Mouse (Mus musculus): ENCODE measurements at regions not wholly inside any gene's neighbourhood (a gene's known extent, or its start where the extent isn't known, plus 50 kb on each side); places are given as distances from the start of the nearest gene placed in this dataset.

DNA sequence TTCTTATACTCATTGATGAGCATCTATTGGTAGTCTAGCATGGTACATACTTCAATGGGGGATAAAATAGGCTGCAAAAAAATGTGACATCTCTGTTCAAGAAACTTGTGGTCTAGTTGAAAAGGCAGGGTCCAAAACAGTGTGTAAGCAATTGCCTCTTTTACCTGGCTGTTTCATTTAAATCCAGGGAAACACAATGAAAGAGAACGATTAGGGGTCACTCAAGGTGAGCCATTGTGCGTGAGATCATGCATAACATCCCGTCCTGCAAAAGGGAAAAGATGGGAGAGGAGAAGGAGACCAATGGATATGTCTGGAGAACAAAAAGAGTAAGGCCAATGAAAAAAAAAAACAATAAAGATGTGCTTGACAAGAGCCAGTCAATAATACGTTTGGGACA, 93.6 kb upstream of the Olfm4 start:
- WGBS, result 82% methylated on average over 4 of the region's 4 CpGs

DNA sequence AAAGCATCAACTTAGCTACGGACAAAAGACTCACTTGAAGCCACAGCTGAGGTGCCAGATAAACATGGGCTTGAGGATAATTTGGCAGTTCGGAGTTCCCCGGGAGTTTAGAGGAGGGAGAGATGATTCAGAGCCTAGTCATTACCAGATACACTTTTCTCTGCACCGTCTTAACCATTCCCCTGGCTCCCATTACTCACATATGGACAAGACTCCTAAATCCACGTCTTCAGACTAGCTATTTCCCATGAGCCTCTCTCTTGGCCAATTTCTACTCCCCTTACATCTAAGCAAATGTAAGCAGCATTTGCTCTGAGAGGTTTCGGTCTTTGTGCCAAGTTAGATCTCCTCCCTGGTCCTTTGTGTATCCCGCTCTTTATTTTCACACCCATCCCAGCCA, 100.4 kb upstream of the Olfm4 start:
- WGBS, result 76% methylated on average over 7 of the region's 7 CpGs

More for the DNA sequence above, 93.6 kb upstream of the Olfm4 start:
- no peak for ATAC-seq
- H3K4me3 ChIP-seq, result no peak overlapping the region
- no peak overlapping the region for H3K9ac ChIP-seq
- H3K27me3 ChIP-seq, result peaks cover 4% of the 10 kb centered on the region; the same call in 1 of the 2 replicates
- H3K4me2 ChIP-seq, result no peak overlapping the region
- no peak overlapping the region for H3K27ac ChIP-seq
- H3K9me3 ChIP-seq (replicated peaks), result no peaks in the 10 kb centered on the region
- no peaks in the 10 kb centered on the region for H3K36me3 ChIP-seq (ENCODE audit: poor library complexity, severe bottlenecking)
- H3K4me1 ChIP-seq, result peaks cover 8% of the 10 kb centered on the region; the same call in 1 of the 2 replicates

DNA sequence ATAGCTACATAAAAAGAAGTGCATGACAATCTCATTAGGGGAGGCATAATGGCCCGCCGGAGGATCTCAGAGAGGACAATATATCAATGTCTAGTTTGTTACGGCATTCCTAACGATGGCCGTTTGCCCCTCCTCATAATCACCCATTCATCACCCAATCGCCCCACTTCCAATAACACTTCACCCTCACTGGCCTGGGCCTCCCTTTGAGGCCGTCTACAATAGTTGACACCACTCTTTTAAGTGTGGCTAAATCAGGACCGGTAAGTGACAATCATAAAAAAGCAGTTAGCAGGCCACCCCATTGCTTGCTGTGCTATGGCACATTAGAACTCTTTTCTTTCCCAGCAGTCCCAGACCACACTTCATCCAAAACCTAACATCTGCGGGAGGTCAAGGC, 102.2 kb upstream of the Olfm4 start:
- Histone ChIP-seq H3K27ac (no peak overlapping the region), H3K9me3 (replicated peaks) (no peaks in the 10 kb centered on the region), H3K9ac (no peak overlapping the region), H3K27me3 (peaks cover 24% of the 10 kb centered on the region; the same call in 1 of the 2 replicates), H3K4me2 (no peak overlapping the region), H3K4me3 (no peak overlapping the region), H3K36me3 (ENCODE audit: poor library complexity, severe bottlenecking) (no peaks in the 10 kb centered on the region), H3K4me1 (peaks cover 44% of the 10 kb centered on the region)
- ATAC-seq, result no peak
- WGBS, result 31% methylated on average over 9 of the region's 9 CpGs

More for the DNA sequence above, 100.4 kb upstream of the Olfm4 start:
- H3K27ac ChIP-seq, result no peak overlapping the region
- peaks cover 36% of the 10 kb centered on the region for H3K4me1 ChIP-seq
- no peaks in the 10 kb centered on the region for H3K36me3 ChIP-seq (ENCODE audit: poor library complexity, severe bottlenecking)
- no peak overlapping the region for H3K4me3 ChIP-seq
- H3K4me2 ChIP-seq, result no peak overlapping the region
- no peaks in the 10 kb centered on the region for H3K9me3 ChIP-seq (replicated peaks)
- H3K27me3 ChIP-seq, result peaks cover 13% of the 10 kb centered on the region; the same call in 1 of the 2 replicates
- ATAC-seq, result no peak
- H3K9ac ChIP-seq, result no peak overlapping the region

DNA sequence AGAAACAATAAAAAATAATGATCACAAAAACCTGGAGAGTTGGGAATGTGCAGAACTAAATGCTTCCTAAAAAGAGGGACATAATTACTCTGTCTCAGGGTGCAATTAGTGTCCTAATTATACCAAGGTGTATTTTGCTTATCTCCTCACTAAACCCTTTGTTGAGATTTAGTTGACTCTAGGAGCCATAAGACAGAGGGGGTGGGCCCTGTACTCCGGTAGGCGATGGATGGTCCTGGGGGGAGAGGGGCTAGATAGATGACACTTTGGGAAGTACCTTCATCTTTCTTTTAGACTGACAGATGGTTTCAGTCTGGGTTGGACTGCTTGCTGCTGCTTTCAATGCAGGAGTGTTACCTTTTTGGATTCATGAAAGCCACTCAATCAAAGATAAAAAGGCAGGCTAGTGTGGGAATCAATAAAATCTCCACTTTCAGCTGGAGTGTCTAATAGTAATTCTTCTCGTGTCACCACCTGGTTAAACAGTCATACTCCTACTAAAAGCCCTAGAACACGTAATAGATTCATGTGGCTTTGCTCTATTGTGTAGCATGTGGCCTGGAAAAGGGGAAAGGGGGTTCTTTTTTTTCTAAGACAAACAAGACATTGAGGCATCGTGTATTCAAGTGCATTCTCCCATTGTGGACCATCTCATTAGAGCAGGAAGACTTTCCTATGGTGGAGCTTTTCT, 103.7 kb upstream of the Olfm4 start:
- WGBS, result 9% methylated on average over 5 of the region's 5 CpGs
- Histone ChIP-seq H3K9me3 (replicated peaks) (no peaks in the 10 kb centered on the region), H3K9ac (no peak overlapping the region), H3K4me2 (peak overlapping the region; percentile 33), H3K4me3 (no peak overlapping the region), H3K36me3 (ENCODE audit: poor library complexity, severe bottlenecking) (no peaks in the 10 kb centered on the region), H3K27ac (peak overlapping the region; percentile 73), H3K4me1 (peaks cover 44% of the 10 kb centered on the region), H3K27me3 (peaks cover 24% of the 10 kb centered on the region; the same call in 1 of the 2 replicates)
- ATAC-seq, result peak; percentile 73

DNA sequence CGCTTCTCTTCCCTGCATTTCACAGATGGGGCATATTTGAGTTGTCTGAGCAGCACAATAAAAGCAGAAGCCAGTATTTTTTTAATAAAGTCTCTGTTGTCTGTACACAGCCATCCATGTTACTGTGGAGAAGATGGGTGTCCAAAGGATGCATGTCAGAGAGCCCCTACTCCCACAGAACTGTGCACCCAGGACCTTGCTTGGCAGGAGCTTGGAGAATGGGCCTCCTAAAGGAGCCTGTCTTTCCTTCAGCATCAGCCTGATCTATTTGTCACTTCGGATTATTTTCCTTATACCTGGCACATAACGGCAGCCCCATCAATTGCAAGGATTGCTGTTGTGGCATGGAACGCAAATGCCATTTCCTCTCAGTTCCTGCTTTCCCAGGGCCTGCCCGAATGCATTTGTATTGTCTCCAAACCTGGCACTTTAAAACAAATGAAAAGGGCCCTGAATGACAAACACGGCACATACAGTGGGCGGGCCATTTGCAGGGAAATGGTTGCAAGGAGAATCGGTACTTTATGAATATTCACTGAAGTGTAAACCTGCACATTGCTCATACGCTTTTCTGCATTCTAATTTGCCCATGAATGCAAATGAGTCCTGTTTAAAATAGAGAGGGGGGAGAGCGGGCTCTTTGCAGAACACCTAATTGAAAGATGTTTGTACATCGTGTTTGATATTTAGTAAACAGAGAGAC, 104.4 kb upstream of the Olfm4 start:
- H3K9me3 ChIP-seq (replicated peaks), result no peaks in the 10 kb centered on the region
- H3K4me3 ChIP-seq, result no peak overlapping the region
- H3K4me2 ChIP-seq, result peak overlapping the region; percentile 18; the same call in 1 of the 2 replicates
- no peak overlapping the region for H3K9ac ChIP-seq
- peak overlapping the region; percentile 77 for H3K27ac ChIP-seq
- H3K36me3 ChIP-seq (ENCODE audit: poor library complexity, severe bottlenecking), result no peaks in the 10 kb centered on the region
- ATAC-seq, result peak; percentile 85
- H3K27me3 ChIP-seq, result peaks cover 23% of the 10 kb centered on the region; the same call in 1 of the 2 replicates
- WGBS, result 16% methylated on average over 11 of the region's 11 CpGs
- H3K4me1 ChIP-seq, result peaks cover 44% of the 10 kb centered on the region

DNA sequence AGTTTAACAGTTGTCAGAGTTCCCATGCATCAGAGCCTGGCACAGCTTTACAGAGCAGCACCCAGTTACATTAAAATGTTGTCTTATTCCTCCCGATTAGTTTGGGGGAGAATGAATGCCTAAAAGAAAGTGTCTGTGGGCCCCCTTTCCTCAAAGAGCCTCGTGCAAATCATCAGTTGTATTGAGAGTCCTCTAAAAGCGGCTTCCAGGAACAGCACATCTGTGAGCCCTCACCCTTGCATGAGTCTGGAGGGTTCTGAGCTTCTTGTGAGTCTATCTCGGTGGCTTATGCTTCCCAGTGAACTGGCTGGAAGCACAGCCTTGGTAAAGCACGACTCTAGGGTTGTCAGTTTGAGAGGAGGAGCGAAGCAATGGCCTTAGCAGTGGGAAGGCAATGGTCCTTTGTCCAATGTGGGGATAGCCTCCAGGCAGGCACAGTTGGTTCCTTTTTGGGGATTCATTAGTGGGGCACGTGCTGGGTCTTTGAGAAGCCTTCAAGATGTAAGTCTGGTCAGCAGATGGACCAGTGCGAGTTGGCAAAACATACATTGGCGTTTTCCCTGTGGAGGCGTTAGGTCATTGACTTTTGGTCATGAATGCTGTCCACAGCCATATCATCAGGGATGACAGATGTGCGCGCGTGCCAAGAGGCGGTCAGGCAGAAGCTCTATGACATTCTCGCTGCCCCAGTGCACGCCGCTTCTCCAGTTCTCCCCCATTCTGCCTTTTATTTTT, 105.4 kb upstream of the Olfm4 start:
- no peak for ATAC-seq
- Histone ChIP-seq H3K27ac (peak overlapping the region; percentile 77; the same call in 1 of the 2 replicates), H3K9ac (no peak overlapping the region), H3K27me3 (peaks cover 23% of the 10 kb centered on the region; the same call in 1 of the 2 replicates), H3K36me3 (ENCODE audit: poor library complexity, severe bottlenecking) (no peaks in the 10 kb centered on the region), H3K4me2 (no peak overlapping the region), H3K9me3 (replicated peaks) (no peaks in the 10 kb centered on the region), H3K4me1 (peaks cover 47% of the 10 kb centered on the region), H3K4me3 (no peak overlapping the region)
- WGBS, result 71% methylated on average over 17 of the region's 17 CpGs

DNA sequence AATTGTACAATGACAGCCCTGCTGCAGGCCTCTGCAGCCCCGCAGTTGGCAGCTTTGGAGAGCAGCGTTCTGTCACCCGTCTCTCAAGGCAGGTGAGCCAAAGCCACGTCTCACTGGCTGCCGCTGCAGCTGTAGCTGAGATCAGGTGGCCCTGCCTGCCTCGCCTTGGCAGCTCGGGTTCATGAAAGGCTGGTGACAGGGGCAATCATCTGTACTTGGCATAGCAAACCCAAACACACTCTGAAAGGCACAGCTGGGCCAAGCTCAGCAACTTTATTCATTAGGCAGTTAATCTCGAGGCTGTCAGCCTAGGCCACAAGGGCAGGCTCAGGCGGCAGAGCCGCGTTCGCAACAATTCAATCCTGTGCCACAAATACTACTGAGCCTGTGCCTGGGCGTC, 102.0 kb upstream of the Pcdh8 start:
- Histone ChIP-seq H3K4me3 (no peak overlapping the region), H3K9me3 (replicated peaks) (no peaks in the 10 kb centered on the region), H3K27me3 (peaks cover 16% of the 10 kb centered on the region; the same call in 1 of the 2 replicates), H3K36me3 (ENCODE audit: poor library complexity, severe bottlenecking) (no peaks in the 10 kb centered on the region), H3K4me1 (peaks cover 20% of the 10 kb centered on the region), H3K4me2 (0 out of 2 replicates have a peak overlapping the region, but pooled peaks have one; percentile 20), H3K27ac (peak overlapping the region; percentile 46; the same call in 1 of the 2 replicates), H3K9ac (no peak overlapping the region)
- peak; percentile 86 for ATAC-seq
- 32% methylated on average over 13 of the region's 13 CpGs for WGBS

DNA sequence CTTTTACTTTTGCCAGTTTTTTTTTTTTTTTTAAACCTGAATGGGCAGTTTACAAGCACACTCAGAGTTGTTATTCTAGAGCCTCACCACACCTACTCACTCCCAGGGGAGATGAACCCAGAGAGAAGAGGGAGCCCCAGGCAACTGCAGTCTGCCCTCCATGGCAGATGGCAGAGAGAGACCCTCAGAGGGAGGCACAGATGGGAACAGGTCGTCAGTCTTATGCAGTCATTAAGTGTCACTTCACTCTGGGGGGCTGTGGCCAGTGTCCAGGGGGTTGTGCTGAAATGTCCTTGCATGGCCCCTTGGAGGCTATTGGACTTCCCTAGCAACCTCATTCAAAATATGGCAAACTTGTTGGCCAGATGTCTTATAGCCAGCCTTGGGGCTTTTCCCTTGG, 101.3 kb upstream of the Pcdh8 start:
- Histone ChIP-seq H3K4me3 (no peak overlapping the region), H3K4me2 (no peak overlapping the region), H3K36me3 (ENCODE audit: poor library complexity, severe bottlenecking) (no peaks in the 10 kb centered on the region), H3K9me3 (replicated peaks) (no peaks in the 10 kb centered on the region), H3K27ac (peak overlapping the region; percentile 46; the same call in 1 of the 2 replicates), H3K4me1 (peaks cover 16% of the 10 kb centered on the region), H3K9ac (no peak overlapping the region), H3K27me3 (peaks cover 11% of the 10 kb centered on the region; the same call in 1 of the 2 replicates)
- 17% methylated on average over 1 of the region's 1 CpGs for WGBS
- ATAC-seq, result peak; percentile 55

DNA sequence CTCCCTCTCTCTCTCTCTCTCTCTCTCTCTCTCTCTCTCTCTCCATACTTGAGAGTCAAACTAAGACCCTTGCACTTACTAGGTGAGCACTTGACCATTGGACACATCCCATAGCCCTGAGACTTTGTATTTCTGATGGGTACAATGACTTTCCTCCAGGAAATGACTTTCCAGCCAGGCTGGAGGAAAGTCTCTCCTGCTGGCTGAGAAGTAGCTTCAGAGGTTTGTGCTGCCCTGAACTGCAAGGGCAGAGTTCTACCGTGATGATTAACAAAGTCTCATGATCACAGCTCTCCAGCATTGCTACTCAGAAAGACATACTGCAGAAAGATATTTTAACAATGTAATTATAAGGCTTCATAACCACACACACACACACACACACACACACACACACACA, 98.2 kb upstream of the Pcdh8 start:
- no peaks in the 10 kb centered on the region for H3K9me3 ChIP-seq (replicated peaks)
- no peaks in the 10 kb centered on the region for H3K36me3 ChIP-seq (ENCODE audit: poor library complexity, severe bottlenecking)
- ATAC-seq, result no peak
- no peak overlapping the region for H3K4me2 ChIP-seq
- no peak overlapping the region for H3K9ac ChIP-seq
- no peaks in the 10 kb centered on the region for H3K27me3 ChIP-seq
- no peak overlapping the region for H3K27ac ChIP-seq
- H3K4me3 ChIP-seq, result no peak overlapping the region
- peaks cover 16% of the 10 kb centered on the region for H3K4me1 ChIP-seq
- WGBS, result 73% methylated on average over 1 of the region's 1 CpGs

DNA sequence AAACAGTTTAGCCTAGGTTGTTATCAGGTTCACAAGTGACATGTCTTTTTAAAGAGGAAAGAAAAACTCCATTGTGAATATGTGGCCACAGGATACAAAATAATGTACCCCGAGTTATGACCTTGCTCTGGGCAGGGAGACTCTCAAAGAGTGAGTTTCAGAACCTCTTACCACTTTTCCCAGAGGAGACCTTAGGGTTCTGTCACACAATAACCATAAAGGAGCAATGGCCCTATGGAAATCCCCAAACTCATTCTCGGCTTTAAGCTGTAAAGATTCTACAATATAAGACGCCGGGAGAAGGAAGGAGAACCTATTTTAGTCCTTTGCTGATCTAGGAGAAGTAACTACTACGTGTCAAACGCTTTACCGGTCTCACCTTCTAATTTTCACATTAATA, 85.1 kb upstream of the Pcdh8 start:
- H3K27ac ChIP-seq, result no peak overlapping the region
- no peaks in the 10 kb centered on the region for H3K36me3 ChIP-seq (ENCODE audit: poor library complexity, severe bottlenecking)
- no peak overlapping the region for H3K9ac ChIP-seq
- H3K27me3 ChIP-seq, result no peaks in the 10 kb centered on the region
- ATAC-seq, result no peak
- H3K9me3 ChIP-seq (replicated peaks), result no peaks in the 10 kb centered on the region
- H3K4me2 ChIP-seq, result no peak overlapping the region
- H3K4me1 ChIP-seq, result peaks cover 16% of the 10 kb centered on the region
- WGBS, result 90% methylated on average over 7 of the region's 7 CpGs
- no peak overlapping the region for H3K4me3 ChIP-seq

DNA sequence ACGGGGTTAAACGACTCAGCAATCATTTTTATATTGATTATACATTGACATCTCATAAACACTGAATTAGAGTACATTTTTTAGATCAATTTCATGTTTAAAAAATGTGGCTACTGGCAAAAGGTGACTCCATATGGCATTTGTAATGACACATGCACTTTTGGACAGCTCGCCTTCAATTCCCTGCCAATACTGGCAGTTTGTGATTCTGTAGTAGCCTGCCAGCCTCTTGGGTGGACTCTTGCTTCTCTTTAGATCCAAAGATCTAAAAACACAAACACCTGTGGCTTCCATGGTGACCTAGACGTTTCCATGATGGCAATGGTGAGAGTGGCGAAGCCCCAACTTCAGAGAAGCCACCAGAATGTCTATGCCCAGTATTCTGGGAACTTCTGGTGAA, 83.1 kb upstream of the Pcdh8 start:
- H3K27ac ChIP-seq, result no peak overlapping the region
- 94% methylated on average over 5 of the region's 5 CpGs for WGBS
- no peaks in the 10 kb centered on the region for H3K9me3 ChIP-seq (replicated peaks)

DNA sequence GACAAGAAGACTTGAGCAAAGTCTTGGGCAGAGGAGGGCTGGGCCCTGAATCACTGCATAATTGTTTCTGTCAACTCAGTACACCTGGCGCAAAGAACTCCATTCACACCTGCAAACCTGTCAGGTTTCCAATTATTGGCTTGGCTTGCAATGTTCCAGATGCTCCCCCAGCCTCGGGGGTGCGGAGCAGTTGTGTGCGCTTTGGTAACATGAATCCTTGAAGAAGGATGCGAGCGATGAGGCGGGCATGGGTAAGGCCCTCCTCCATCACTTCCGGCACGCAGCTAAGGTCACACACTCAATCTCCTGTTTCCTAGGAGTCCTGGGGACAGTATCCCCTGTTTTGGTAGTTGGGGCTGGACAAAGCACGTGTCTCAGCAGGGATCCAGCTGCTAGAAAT, 81.6 kb upstream of the Pcdh8 start:
- Histone ChIP-seq H3K9ac (no peak overlapping the region), H3K4me1 (peaks cover 36% of the 10 kb centered on the region), H3K4me2 (no peak overlapping the region), H3K9me3 (replicated peaks) (no peaks in the 10 kb centered on the region), H3K36me3 (ENCODE audit: poor library complexity, severe bottlenecking) (no peaks in the 10 kb centered on the region), H3K4me3 (no peak overlapping the region), H3K27ac (no peak overlapping the region), H3K27me3 (no peaks in the 10 kb centered on the region)
- ATAC-seq, result no peak
- WGBS, result 83% methylated on average over 10 of the region's 10 CpGs

More for the DNA sequence above, 83.1 kb upstream of the Pcdh8 start:
- Histone ChIP-seq H3K27me3 (no peaks in the 10 kb centered on the region), H3K4me1 (peaks cover 36% of the 10 kb centered on the region), H3K36me3 (ENCODE audit: poor library complexity, severe bottlenecking) (no peaks in the 10 kb centered on the region), H3K4me2 (no peak overlapping the region), H3K4me3 (no peak overlapping the region), H3K9ac (no peak overlapping the region)
- ATAC-seq, result no peak

Measured in forebrain, embryonic 13.5 days (tissue).